25 mouse cellular contexts compared by ENCODE assay signal in the genomic region with DNA sequence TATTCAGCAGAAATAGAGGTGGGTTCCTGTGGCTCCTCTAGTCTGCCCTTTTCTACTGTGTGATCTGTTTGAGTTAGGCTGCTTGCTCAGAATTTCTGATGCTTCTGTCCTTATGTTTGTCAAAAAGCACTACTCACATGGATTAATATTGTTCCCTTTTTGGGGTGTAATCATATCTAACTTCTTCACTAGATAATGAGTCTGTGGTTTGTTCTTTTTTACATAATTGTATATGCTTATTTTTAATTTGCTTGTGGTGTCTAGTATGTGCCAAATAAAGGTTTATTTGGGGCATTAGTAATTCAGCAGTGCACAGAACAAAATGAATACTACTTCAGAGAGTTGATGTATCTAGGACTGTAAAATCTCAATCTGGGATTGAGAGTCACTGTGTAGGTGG.
"Had no signal": no experiment of that assay in that cellular context is flagged by ENCODE, and none has a peak within 500 bp of the region (broad histone marks: within the 10 kb centered on the region; RNA-seq: fewer than 3 reads in every experiment).

No protein-coding gene starts in this region.

- DNase-seq: cerebellum, adult 9-10 months; cerebellum, adult 9-11 months; cerebellum, postnatal 10 days; cerebellum, postnatal 14 days; cerebellum, postnatal 25 days; cerebellum, postnatal 36 days; embryo, embryonic 11 days; forebrain, postnatal 0 days; gastrocnemius, adult 2 months; gastrocnemius, postnatal 10 days; gastrocnemius, postnatal 14 days; gastrocnemius, postnatal 25 days; gastrocnemius, postnatal 36 days; heart, adult 11 months; heart, adult 18-20 months; heart, adult 2 months had no signal

- H3K4me3 ChIP-seq: embryonic facial prominence, embryonic 10.5 days; embryonic facial prominence, embryonic 12.5 days; embryonic facial prominence, embryonic 13.5 days; embryonic facial prominence, embryonic 15.5 days; erythroblast, embryonic 14.5 days; forebrain, embryonic 10.5 days; forebrain, embryonic 12.5 days; forebrain, embryonic 13.5 days; forebrain, embryonic 15.5 days; gastrocnemius, adult 2 months; heart, adult 2 months had no signal

- H3K9ac ChIP-seq: embryonic facial prominence, embryonic 12.5 days; embryonic facial prominence, embryonic 13.5 days; embryonic facial prominence, embryonic 15.5 days; forebrain, embryonic 12.5 days; forebrain, embryonic 13.5 days; forebrain, embryonic 15.5 days; forebrain, postnatal 0 days had no signal

- H3K9me3 ChIP-seq: embryonic facial prominence, embryonic 10.5 days; embryonic facial prominence, embryonic 12.5 days; embryonic facial prominence, embryonic 13.5 days; embryonic facial prominence, embryonic 15.5 days; forebrain, embryonic 10.5 days; forebrain, embryonic 12.5 days; forebrain, embryonic 13.5 days; forebrain, embryonic 15.5 days had no signal

- H3K27me3 ChIP-seq: embryonic facial prominence, embryonic 12.5 days; embryonic facial prominence, embryonic 13.5 days; embryonic facial prominence, embryonic 15.5 days; forebrain, embryonic 12.5 days; forebrain, embryonic 13.5 days; forebrain, embryonic 15.5 days had no signal

- H3K27ac ChIP-seq: embryonic facial prominence, embryonic 10.5 days; embryonic facial prominence, embryonic 12.5 days; embryonic facial prominence, embryonic 13.5 days; embryonic facial prominence, embryonic 15.5 days; forebrain, embryonic 10.5 days; forebrain, embryonic 12.5 days; forebrain, embryonic 13.5 days; forebrain, embryonic 15.5 days; gastrocnemius, adult 2 months; heart, adult 2 months had no signal

- H3K36me3 ChIP-seq: embryonic facial prominence, embryonic 15.5 days; forebrain, embryonic 15.5 days had no signal

- H3K4me1 ChIP-seq: embryonic facial prominence, embryonic 10.5 days; embryonic facial prominence, embryonic 12.5 days; embryonic facial prominence, embryonic 13.5 days; embryonic facial prominence, embryonic 15.5 days; forebrain, embryonic 10.5 days; forebrain, embryonic 12.5 days; forebrain, embryonic 13.5 days; forebrain, embryonic 15.5 days had no signal
